Mouse (Mus musculus): ENCODE measurements around the gene Sec22c.

The Sec22c gene

DNA sequence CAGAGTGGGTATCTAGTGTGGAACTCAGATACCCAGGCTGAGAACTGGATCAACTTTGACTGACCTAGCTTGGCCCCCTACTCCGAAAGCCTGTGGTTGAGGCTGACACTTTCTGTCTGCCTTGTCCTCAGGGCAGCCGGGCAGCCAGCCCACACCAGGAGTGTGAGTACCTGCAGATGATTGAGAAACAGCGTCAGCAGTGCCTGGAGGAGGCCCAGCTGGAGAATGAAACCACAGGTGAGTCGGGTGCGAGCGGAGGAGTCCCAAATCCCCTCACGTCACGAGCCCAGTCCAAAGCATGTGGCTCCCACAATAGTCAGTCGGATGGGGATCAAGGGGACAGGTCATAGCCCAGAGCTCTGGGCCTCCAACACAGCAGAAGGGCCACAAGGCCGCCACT, 51.6 kb downstream of the Sec22c start:
- DNase-seq (ENCODE audit: extremely low spot score) = no peak

DNA sequence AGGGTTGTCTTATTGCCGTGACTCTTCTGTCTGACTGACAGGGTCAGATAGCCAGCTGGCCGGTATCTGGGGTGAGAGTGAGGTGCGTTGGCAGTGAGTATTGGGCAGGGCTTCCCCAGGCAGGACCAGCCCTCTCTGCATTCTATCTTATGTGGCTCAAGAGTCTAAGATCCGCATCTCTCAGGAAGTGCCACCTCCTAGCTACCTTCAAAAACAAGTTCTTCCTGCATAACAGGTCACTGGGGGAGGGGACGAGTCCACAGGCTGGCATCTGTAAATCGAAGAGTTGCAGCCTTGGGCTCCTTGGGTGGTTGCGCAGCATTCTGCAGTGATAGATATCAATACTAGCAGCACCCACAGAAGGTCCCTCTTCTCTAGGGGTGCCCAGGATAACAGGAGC, 58.3 kb downstream of the Sec22c start:
- no peak for DNase-seq (ENCODE audit: extremely low spot score)

DNA sequence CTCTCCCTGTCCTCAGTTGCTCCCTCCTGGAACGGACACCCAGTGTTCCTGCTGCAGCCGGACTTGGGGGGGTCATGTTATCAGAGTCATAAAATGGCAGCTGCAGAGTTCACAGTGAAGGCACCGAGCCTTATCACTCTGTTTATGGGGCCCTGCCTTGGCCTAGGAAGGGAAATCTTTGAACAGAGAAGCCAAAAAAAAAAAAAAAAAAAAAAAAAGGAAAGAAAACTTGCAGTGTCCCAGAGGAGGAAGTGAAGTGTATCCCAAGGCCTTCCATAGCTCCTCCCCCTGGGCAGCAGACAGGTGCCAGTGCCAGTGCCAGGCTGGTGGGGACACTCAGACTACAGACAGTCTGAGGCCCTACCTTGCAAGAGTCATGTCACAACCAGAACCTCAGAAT, 60.4 kb downstream of the Sec22c start:
- DNase-seq (ENCODE audit: extremely low spot score) = no peak

- peak; percentile 83 for DNase-seq (ENCODE audit: extremely low spot score)
Measured at GRCm38 (mm10) chr9:121642401-121643181, 62.7 kb downstream of the Sec22c start, which contains the start of gene Vipr1. Gene Vipr1, plus strand, starts transcription at chr9:121642716.

DNA sequence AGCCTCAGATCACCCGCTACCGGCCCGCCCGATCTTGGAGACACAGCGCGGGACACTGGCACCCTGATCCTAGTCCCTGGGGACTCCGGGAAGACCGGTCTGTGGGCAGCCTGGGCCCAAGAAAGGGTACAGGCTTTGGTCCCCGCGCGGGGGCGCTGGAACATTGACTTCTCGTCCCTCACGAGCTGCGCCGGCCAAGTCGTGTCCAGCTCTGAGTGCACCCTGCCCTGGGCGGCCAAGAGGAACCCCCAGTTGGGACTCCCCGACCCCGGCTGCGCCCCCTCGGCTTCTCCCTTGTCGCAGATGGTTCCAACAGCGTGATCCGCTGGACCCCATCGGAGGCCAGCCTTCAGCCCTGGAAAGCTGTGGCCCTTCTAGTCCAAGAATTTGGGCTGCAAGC, 63.3 kb downstream of the Sec22c start, which contains the start of gene Lyzl4:
TSS of gene Lyzl4 (minus strand) at position 96 of the 400 bp plus-strand sequence.
- DNase-seq (ENCODE audit: extremely low spot score) = peak; percentile 82

DNA sequence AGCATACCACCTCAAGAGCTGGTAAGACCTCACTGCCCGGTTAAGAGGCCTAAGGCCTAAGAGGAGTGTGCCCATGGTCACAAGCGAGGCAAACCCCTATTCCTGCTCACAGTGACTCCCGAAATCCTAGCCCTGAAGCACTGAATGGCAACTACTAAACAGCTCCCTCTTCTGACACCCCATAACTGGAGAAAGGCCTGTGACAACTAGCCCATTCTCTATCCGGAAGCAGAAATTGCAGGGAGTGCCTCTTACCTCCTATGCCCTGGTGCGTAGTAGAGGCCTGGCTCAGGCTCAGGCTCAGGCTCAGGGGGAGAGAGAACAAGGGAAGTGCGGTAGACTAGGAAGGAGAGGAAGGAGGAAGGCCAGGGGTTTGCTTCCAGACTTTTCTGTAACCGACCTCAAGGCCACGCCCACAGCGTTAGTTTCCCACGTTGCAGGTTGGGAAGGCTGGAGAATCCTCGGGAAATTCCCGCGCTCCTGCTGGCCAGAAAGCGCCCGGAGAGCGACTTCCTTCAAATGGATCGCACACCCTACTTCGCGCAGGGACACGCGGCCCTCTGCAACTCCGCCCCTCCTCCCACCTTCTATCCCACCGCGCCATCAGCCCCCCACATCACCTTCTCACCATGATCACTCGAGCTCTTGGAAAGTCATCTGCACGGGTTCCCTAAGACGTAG, 63.9 kb downstream of the Sec22c start:
- peak; percentile 35 for DNase-seq (ENCODE audit: extremely low spot score)

DNA sequence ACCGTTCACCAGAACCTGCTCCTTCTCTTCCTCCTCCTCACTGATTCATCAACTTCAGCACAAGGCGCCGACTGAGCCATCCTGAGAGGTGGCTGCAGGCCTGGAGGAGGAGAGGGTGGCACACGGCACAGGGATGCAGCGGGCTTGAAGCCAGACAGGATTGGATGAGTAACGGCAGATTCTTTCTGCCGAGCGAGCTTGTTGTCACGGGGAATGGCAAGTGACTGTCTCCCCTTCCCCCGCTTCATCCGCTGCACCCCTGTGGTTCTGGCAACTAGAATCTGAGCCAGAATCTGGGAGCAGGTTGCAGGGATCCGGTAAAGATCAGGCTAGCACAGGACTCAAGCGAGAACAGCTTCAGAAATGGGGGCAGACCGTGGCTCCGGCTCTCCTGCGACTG, 65.5 kb downstream of the Sec22c start:
- DNase-seq (ENCODE audit: extremely low spot score) = no peak

GRCm38 (mm10) chr9:121635835-121636576, 69.3 kb downstream of the Sec22c start:
- DNase-seq (ENCODE audit: extremely low spot score) = no peak

DNA sequence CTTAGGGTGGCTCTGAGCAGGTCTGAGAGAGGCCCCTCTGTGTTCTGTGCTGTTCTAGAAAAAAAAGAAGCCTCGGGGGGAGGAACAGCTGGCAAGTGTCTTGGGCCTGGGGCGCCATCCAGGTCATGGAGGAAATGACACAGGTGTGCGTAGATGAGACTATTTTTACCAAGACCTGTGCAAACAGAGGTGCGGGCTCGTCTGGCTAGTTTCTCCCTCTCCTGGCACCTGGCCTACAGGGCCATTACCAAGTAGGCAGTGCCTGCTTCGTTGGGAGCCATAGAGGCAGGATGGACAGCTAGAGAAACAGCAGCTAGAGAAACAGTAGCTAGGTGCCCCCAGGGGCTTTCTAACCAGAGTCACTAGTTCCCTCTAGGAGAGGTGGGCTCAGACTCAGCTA, 72.0 kb downstream of the Sec22c start:
- DNase-seq (ENCODE audit: extremely low spot score) = no peak

GRCm38 (mm10) chr9:121632891-121633290, 72.4 kb downstream of the Sec22c start:
- no peak for DNase-seq (ENCODE audit: extremely low spot score)

DNA sequence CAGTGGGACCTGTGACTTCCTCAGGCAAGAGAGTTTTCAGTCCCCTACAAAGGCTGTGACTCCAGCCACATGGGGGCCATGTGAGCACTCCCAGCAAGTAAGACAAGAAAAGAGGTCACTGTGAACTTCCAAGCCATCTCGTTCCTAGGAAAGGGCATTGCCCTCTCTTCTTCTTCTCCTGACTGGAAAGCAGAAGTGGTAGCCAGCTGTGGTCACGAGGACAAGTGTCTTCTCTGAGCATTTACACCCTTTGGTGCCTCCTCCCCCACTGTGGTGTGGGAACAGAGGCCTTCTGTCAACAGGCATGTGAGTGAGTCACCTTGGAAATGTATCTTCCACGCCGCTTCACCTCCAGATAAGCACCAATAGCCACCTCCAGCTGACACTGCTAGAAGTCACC, 73.3 kb downstream of the Sec22c start:
- no peak for DNase-seq (ENCODE audit: extremely low spot score)

GRCm38 (mm10) chr9:121630627-121631026, 74.7 kb downstream of the Sec22c start:
- DNase-seq (ENCODE audit: extremely low spot score) = no peak

Data from embryo, embryonic 9.5 days (tissue).